Mouse (Mus musculus): ENCODE data around the gene Tmem131l. TPM values are rescaled to one million over a fixed set of nuclear protein-coding genes. Genes with fewer than 3 reads are reported as not detected.

The Tmem131l gene
- polyA plus RNA-seq, 1 experiment from 2014 or later: 76.3 TPM

DNA sequence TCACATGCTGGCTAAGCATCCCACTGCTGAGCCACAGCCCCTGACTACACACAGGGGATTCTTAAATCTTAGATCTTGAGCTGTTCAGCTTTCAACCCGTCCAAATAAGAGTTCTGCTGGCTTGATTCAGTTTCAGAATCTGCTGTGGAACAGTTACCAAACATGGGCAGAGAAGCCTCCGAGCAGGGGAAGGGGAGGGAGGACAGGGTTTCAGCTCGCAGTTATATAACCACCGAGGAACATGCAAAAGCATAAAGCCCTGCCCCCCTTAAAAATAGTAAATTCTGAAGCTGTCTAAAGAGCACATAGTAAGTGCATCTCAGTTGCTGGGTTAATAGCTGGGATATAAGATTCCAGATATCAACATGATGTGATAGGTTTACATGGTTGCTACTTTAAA, 35.5 kb upstream of the Tmem131l start:
- ATAC-seq (ENCODE audit: low FRiP score) (no peak), DNase-seq (ENCODE audit: low spot score, missing footprints) (peak; percentile 68)
- whole genome bisulfite sequencing: 80% methylated on average over 4 of the region's 4 CpGs
- Histone ChIP-seq H3K27ac (ENCODE audit: low read depth, low read length) (no peak overlapping the region), H3K36me3 (ENCODE audit: control insufficient read depth, insufficient read depth, low read length) (no peaks in the 10 kb centered on the region), H3K4me2 (no peak overlapping the region), H3K9me3 (ENCODE audit: control insufficient read depth, low read length) (no peaks in the 10 kb centered on the region), H3K4me3 (ENCODE audit: low read depth, low read length) (no peak overlapping the region), H3K9ac (ENCODE audit: low read length) (no peak overlapping the region), H3K27me3 (ENCODE audit: control insufficient read depth, insufficient read depth, low read length) (no peaks in the 10 kb centered on the region), H3K4me1 (ENCODE audit: control insufficient read depth, insufficient read depth, low read length) (no peaks in the 10 kb centered on the region)

GRCm38 (mm10) chr3:84074777-84075176, 34.8 kb upstream of the Tmem131l start:
- ATAC-seq (ENCODE audit: low FRiP score) (no peak), DNase-seq (ENCODE audit: low spot score, missing footprints) (no peak)
- H3K27ac ChIP-seq (ENCODE audit: low read depth, low read length): no peak overlapping the region
- no peaks in the 10 kb centered on the region for H3K9me3 ChIP-seq (ENCODE audit: control insufficient read depth, low read length)
- no peak overlapping the region for H3K4me3 ChIP-seq (ENCODE audit: low read depth, low read length)
- no peaks in the 10 kb centered on the region for H3K36me3 ChIP-seq (ENCODE audit: control insufficient read depth, insufficient read depth, low read length)
- no peak overlapping the region for H3K9ac ChIP-seq (ENCODE audit: low read length)
- H3K27me3 ChIP-seq (ENCODE audit: control insufficient read depth, insufficient read depth, low read length): no peaks in the 10 kb centered on the region
- 92% methylated on average over 2 of the region's 2 CpGs for WGBS
- no peaks in the 10 kb centered on the region for H3K4me1 ChIP-seq (ENCODE audit: control insufficient read depth, insufficient read depth, low read length)
- H3K4me2 ChIP-seq: no peak overlapping the region

DNA sequence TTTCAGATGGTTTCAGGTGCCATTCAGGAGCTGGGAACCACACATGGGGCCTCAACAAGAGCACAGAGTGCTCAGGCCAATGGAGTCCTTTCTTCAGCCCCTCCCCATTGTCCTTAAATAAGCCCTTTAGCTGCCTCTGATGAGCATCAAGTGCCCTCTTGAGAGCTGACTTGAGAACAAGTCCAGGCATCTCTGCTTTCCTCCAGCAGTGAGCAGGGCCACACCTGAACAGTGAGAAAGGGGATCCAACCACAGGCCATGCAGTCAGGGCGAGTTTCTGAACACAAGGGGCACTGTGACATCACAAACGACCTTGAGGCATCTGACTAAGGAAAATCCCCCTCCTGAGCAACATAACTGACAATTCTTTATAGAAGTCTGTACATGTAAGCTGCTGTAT, 31.7 kb upstream of the Tmem131l start:
- H3K9me3 ChIP-seq (ENCODE audit: control insufficient read depth, low read length): no peaks in the 10 kb centered on the region
- H3K4me3 ChIP-seq (ENCODE audit: low read depth, low read length): no peak overlapping the region
- no peaks in the 10 kb centered on the region for H3K27me3 ChIP-seq (ENCODE audit: control insufficient read depth, insufficient read depth, low read length)
- no peaks in the 10 kb centered on the region for H3K4me1 ChIP-seq (ENCODE audit: control insufficient read depth, insufficient read depth, low read length)
- no peak overlapping the region for H3K9ac ChIP-seq (ENCODE audit: low read length)
- WGBS: 17% methylated on average over 2 of the region's 2 CpGs
- no peak overlapping the region for H3K27ac ChIP-seq (ENCODE audit: low read depth, low read length)
- H3K4me2 ChIP-seq: no peak overlapping the region
- ATAC-seq (ENCODE audit: low FRiP score) (no peak), DNase-seq (ENCODE audit: low spot score, missing footprints) (peak; percentile 81)
- no peaks in the 10 kb centered on the region for H3K36me3 ChIP-seq (ENCODE audit: control insufficient read depth, insufficient read depth, low read length)

DNA sequence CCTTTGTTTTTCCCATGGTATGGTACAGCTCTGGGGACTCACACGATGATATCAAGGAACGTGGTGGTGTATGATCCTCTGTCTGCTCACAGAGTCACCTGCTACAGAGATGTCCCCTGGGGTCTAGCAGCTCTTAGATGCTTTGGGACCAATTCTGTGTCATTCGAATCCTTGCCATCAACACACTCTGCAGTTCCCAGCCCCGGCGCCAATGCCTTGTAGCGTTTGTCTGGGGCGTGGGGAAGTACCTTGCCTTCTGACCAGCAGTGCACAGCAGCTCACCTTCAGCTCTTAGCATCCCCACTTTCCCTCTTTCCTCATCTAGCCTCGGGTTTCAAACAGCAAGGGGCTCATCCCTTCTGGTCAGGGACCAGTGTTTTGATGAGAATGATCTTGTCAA, 30.8 kb upstream of the Tmem131l start:
- ATAC-seq (ENCODE audit: low FRiP score) (no peak), DNase-seq (ENCODE audit: low spot score, missing footprints) (peak; percentile 33)
- Histone ChIP-seq H3K4me2 (no peak overlapping the region), H3K9me3 (ENCODE audit: control insufficient read depth, low read length) (no peaks in the 10 kb centered on the region), H3K9ac (ENCODE audit: low read length) (no peak overlapping the region), H3K4me3 (ENCODE audit: low read depth, low read length) (no peak overlapping the region), H3K36me3 (ENCODE audit: control insufficient read depth, insufficient read depth, low read length) (no peaks in the 10 kb centered on the region), H3K4me1 (ENCODE audit: control insufficient read depth, insufficient read depth, low read length) (no peaks in the 10 kb centered on the region), H3K27me3 (ENCODE audit: control insufficient read depth, insufficient read depth, low read length) (no peaks in the 10 kb centered on the region), H3K27ac (ENCODE audit: low read depth, low read length) (no peak overlapping the region)
- 87% methylated on average over 8 of the region's 8 CpGs for WGBS

GRCm38 (mm10) chr3:84068831-84069709, 29.1 kb upstream of the Tmem131l start:
- Histone ChIP-seq H3K4me3 (ENCODE audit: low read depth, low read length) (no peak overlapping the region), H3K36me3 (ENCODE audit: control insufficient read depth, insufficient read depth, low read length) (no peaks in the 10 kb centered on the region), H3K27ac (ENCODE audit: low read depth, low read length) (no peak overlapping the region), H3K27me3 (ENCODE audit: control insufficient read depth, insufficient read depth, low read length) (no peaks in the 10 kb centered on the region), H3K9ac (ENCODE audit: low read length) (no peak overlapping the region), H3K4me2 (no peak overlapping the region), H3K4me1 (ENCODE audit: control insufficient read depth, insufficient read depth, low read length) (no peaks in the 10 kb centered on the region), H3K9me3 (ENCODE audit: control insufficient read depth, low read length) (no peaks in the 10 kb centered on the region)
- WGBS: 83% methylated on average over 13 of the region's 13 CpGs
- ATAC-seq (ENCODE audit: low FRiP score) (no peak), DNase-seq (ENCODE audit: low spot score, missing footprints) (peak; percentile 39)

- Histone ChIP-seq H3K36me3 (ENCODE audit: control insufficient read depth, insufficient read depth, low read length) (no peaks in the 10 kb centered on the region), H3K9me3 (ENCODE audit: control insufficient read depth, low read length) (no peaks in the 10 kb centered on the region), H3K27me3 (ENCODE audit: control insufficient read depth, insufficient read depth, low read length) (no peaks in the 10 kb centered on the region), H3K27ac (ENCODE audit: low read depth, low read length) (no peak overlapping the region), H3K4me3 (ENCODE audit: low read depth, low read length) (no peak overlapping the region), H3K9ac (ENCODE audit: low read length) (no peak overlapping the region), H3K4me1 (ENCODE audit: control insufficient read depth, insufficient read depth, low read length) (no peaks in the 10 kb centered on the region), H3K4me2 (no peak overlapping the region)
- no peak for ATAC-seq (ENCODE audit: low FRiP score)
- DNase-seq (ENCODE audit: low spot score, missing footprints): peak; percentile 51
- WGBS: 90% methylated on average over 4 of the region's 4 CpGs
Measured at GRCm38 (mm10) chr3:84065825-84066224, 25.9 kb upstream of the Tmem131l start.

GRCm38 (mm10) chr3:84063369-84063914, 23.5 kb upstream of the Tmem131l start:
- Histone ChIP-seq H3K36me3 (ENCODE audit: control insufficient read depth, insufficient read depth, low read length) (no peaks in the 10 kb centered on the region), H3K4me1 (ENCODE audit: control insufficient read depth, insufficient read depth, low read length) (no peaks in the 10 kb centered on the region; the same call in 1 of the 2 replicates), H3K4me2 (no peak overlapping the region), H3K4me3 (ENCODE audit: low read depth, low read length) (no peak overlapping the region), H3K27me3 (ENCODE audit: control insufficient read depth, insufficient read depth, low read length) (no peaks in the 10 kb centered on the region), H3K27ac (ENCODE audit: low read depth, low read length) (no peak overlapping the region), H3K9ac (ENCODE audit: low read length) (no peak overlapping the region), H3K9me3 (ENCODE audit: control insufficient read depth, low read length) (no peaks in the 10 kb centered on the region)
- WGBS: 84% methylated on average over 2 of the region's 2 CpGs
- no peak for DNase-seq (ENCODE audit: low spot score, missing footprints)
- ATAC-seq (ENCODE audit: low FRiP score): no peak

DNA sequence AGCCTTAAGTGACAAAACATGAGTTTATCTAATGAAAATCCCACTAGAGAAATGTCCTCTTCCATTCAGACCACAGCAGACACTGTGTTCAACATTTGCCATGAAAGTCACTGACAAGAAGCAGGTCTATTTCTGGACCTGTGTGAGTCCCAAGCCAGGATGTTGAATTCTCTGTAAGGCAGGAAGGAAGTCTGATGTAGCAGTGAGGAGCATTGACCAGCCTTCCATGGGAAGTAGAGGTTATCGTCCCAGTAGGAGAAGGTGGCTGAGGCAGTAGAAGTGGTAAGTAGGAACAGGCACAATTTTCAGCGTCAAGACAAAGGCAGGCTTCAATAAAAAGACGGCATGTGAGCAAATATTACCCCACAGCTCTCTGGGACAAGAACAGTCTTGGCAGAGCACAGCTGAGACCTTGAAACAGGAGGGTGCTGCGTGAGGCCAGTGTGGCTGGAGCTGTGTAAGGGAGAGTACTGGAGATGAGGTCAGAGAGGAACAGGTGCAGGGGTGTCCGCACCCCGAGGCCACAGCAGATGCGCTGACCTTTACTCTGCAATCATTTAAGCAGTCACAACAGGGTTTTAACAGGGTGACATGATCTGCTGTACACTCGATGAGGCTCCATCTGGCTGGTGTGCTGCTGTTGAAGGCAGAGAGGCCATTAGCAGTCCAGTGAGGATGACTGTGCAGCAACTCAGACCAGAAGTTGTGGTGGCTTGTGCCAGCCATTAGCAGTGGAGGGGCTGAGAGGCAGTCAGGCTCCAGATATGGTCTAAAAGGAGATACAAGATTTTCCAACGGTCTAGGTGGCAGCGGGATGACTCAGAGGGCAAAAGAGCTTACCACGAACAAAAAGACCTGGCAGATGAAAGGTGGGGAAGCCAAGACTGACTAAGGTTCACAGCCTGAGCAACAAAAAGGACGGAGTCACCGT, 21.8 kb upstream of the Tmem131l start:
- Histone ChIP-seq H3K36me3 (ENCODE audit: control insufficient read depth, insufficient read depth, low read length) (no peaks in the 10 kb centered on the region), H3K9ac (ENCODE audit: low read length) (no peak overlapping the region), H3K27ac (ENCODE audit: low read depth, low read length) (no peak overlapping the region), H3K4me1 (ENCODE audit: control insufficient read depth, insufficient read depth, low read length) (no peaks in the 10 kb centered on the region; the same call in 1 of the 2 replicates), H3K9me3 (ENCODE audit: control insufficient read depth, low read length) (no peaks in the 10 kb centered on the region), H3K27me3 (ENCODE audit: control insufficient read depth, insufficient read depth, low read length) (no peaks in the 10 kb centered on the region), H3K4me3 (ENCODE audit: low read depth, low read length) (no peak overlapping the region), H3K4me2 (no peak overlapping the region)
- DNase-seq (ENCODE audit: low spot score, missing footprints): peak; percentile 66
- WGBS: 80% methylated on average over 13 of the region's 13 CpGs
- 0 out of 2 replicates have a peak, but pooled peaks have one; percentile 24 for ATAC-seq (ENCODE audit: low FRiP score)

All from midbrain, embryonic 11.5 days (tissue).